Mouse (Mus musculus): ENCODE results near the gene Klhdc4. TPM values are rescaled to one million over a fixed set of nuclear protein-coding genes. Genes with fewer than 3 reads are reported as not detected.

The Klhdc4 gene
- 45.6 and 46.2 TPM in 2 replicates for polyA plus RNA-seq (2015; fragmentation: Nextera tagmentation; extraction: Ambion mirVana)

- H3K9me3 ChIP-seq, result no peaks in the 10 kb centered on the region
- peak within 1 kb of the TSS; percentile 74 for H3K9ac ChIP-seq (replicated peaks)
- peak; percentile 99 for ATAC-seq (replicated peaks)
- peak within 1 kb of the TSS; percentile 77 for H3K27ac ChIP-seq (replicated peaks)
- H3K4me1 ChIP-seq, result peaks cover 21% of the 10 kb centered on the region
- no peaks in the 10 kb centered on the region for H3K27me3 ChIP-seq
- no peaks in the 10 kb centered on the region for H3K36me3 ChIP-seq
- peak within 1 kb of the TSS; percentile 81 for H3K4me2 ChIP-seq (replicated peaks)
- WGBS, result under 1% methylated on average over 67 of the region's 68 CpGs
- peak within 1 kb of the TSS; percentile 86 for H3K4me3 ChIP-seq
Observed at GRCm38 (mm10) chr8:121829048-121829776, at the start of gene Klhdc4. Klhdc4 (minus strand) TSS chr8:121829569.

- ATAC-seq (replicated peaks), result no peak
- WGBS, result 88% methylated on average over 7 of the region's 7 CpGs
- H3K27ac ChIP-seq (replicated peaks), result no peak overlapping the region
Observed at GRCm38 (mm10) chr8:121877828-121878480, 48.6 kb upstream of the Klhdc4 start.

GRCm38 (mm10) chr8:121877212-121877611 lies 47.8 kb upstream of the Klhdc4 start:
- no peaks in the 10 kb centered on the region for H3K36me3 ChIP-seq
- no peaks in the 10 kb centered on the region for H3K27me3 ChIP-seq
- H3K4me2 ChIP-seq (replicated peaks), result no peak overlapping the region
- ATAC-seq (replicated peaks), result no peak
- H3K4me1 ChIP-seq, result 0 out of 2 replicates have a peak, but pooled peaks cover 2% of the 10 kb centered on the region
- H3K9me3 ChIP-seq, result no peaks in the 10 kb centered on the region
- H3K27ac ChIP-seq (replicated peaks), result no peak overlapping the region
- WGBS, result 74% methylated on average over 5 of the region's 5 CpGs
- no peak overlapping the region for H3K9ac ChIP-seq (replicated peaks)
- no peak overlapping the region for H3K4me3 ChIP-seq

More at GRCm38 (mm10) chr8:121877828-121878480, 48.6 kb upstream of the Klhdc4 start:
- H3K4me3 ChIP-seq, result no peak overlapping the region
- no peaks in the 10 kb centered on the region for H3K27me3 ChIP-seq
- no peak overlapping the region for H3K9ac ChIP-seq (replicated peaks)
- H3K9me3 ChIP-seq, result no peaks in the 10 kb centered on the region
- no peaks in the 10 kb centered on the region for H3K36me3 ChIP-seq
- no peak overlapping the region for H3K4me2 ChIP-seq (replicated peaks)
- no peaks in the 10 kb centered on the region for H3K4me1 ChIP-seq

- Histone ChIP-seq H3K4me1 (0 out of 2 replicates have a peak, but pooled peaks cover 4% of the 10 kb centered on the region), H3K4me2 (replicated peaks) (no peak overlapping the region)
- ATAC-seq (replicated peaks), result no peak
Observed at GRCm38 (mm10) chr8:121875517-121875916, 46.1 kb upstream of the Klhdc4 start.

GRCm38 (mm10) chr8:121875045-121875444 lies 45.7 kb upstream of the Klhdc4 start:
- no peak overlapping the region for H3K27ac ChIP-seq (replicated peaks)
- 83% methylated on average over 3 of the region's 3 CpGs for WGBS
- no peaks in the 10 kb centered on the region for H3K9me3 ChIP-seq
- H3K36me3 ChIP-seq, result no peaks in the 10 kb centered on the region
- H3K4me1 ChIP-seq, result 0 out of 2 replicates have a peak, but pooled peaks cover 4% of the 10 kb centered on the region
- H3K4me3 ChIP-seq, result no peak overlapping the region
- H3K4me2 ChIP-seq (replicated peaks), result no peak overlapping the region
- no peak overlapping the region for H3K9ac ChIP-seq (replicated peaks)
- H3K27me3 ChIP-seq, result no peaks in the 10 kb centered on the region
- no peak for ATAC-seq (replicated peaks)

More at GRCm38 (mm10) chr8:121875517-121875916, 46.1 kb upstream of the Klhdc4 start:
- no peak overlapping the region for H3K27ac ChIP-seq (replicated peaks)
- H3K36me3 ChIP-seq, result no peaks in the 10 kb centered on the region
- no peak overlapping the region for H3K9ac ChIP-seq (replicated peaks)
- H3K27me3 ChIP-seq, result no peaks in the 10 kb centered on the region
- H3K9me3 ChIP-seq, result no peaks in the 10 kb centered on the region
- no peak overlapping the region for H3K4me3 ChIP-seq
- 86% methylated on average over 9 of the region's 9 CpGs for WGBS

- ATAC-seq (replicated peaks), result no peak
- Histone ChIP-seq H3K4me1 (0 out of 2 replicates have a peak, but pooled peaks cover 4% of the 10 kb centered on the region), H3K27ac (replicated peaks) (no peak overlapping the region), H3K9ac (replicated peaks) (no peak overlapping the region), H3K4me2 (replicated peaks) (no peak overlapping the region), H3K36me3 (no peaks in the 10 kb centered on the region), H3K27me3 (no peaks in the 10 kb centered on the region), H3K9me3 (no peaks in the 10 kb centered on the region), H3K4me3 (no peak overlapping the region)
- 74% methylated on average over 9 of the region's 9 CpGs for WGBS
Observed at GRCm38 (mm10) chr8:121874031-121874430, 44.7 kb upstream of the Klhdc4 start.

GRCm38 (mm10) chr8:121871833-121872440 lies 42.6 kb upstream of the Klhdc4 start:
- Histone ChIP-seq H3K9ac (replicated peaks) (no peak overlapping the region), H3K27me3 (no peaks in the 10 kb centered on the region), H3K9me3 (no peaks in the 10 kb centered on the region), H3K36me3 (no peaks in the 10 kb centered on the region), H3K27ac (replicated peaks) (no peak overlapping the region), H3K4me3 (no peak overlapping the region), H3K4me1 (0 out of 2 replicates have a peak, but pooled peaks cover 4% of the 10 kb centered on the region), H3K4me2 (replicated peaks) (no peak overlapping the region)
- no peak for ATAC-seq (replicated peaks)
- WGBS, result 21% methylated on average over 10 of the region's 10 CpGs

GRCm38 (mm10) chr8:121870190-121870589 lies 40.8 kb upstream of the Klhdc4 start:
- Histone ChIP-seq H3K9me3 (no peaks in the 10 kb centered on the region), H3K27ac (replicated peaks) (no peak overlapping the region), H3K36me3 (no peaks in the 10 kb centered on the region), H3K4me1 (0 out of 2 replicates have a peak, but pooled peaks cover 4% of the 10 kb centered on the region), H3K4me3 (no peak overlapping the region), H3K4me2 (replicated peaks) (no peak overlapping the region), H3K27me3 (no peaks in the 10 kb centered on the region), H3K9ac (replicated peaks) (no peak overlapping the region)
- no peak for ATAC-seq (replicated peaks)
- 93% methylated on average over 2 of the region's 2 CpGs for WGBS

GRCm38 (mm10) chr8:121868896-121869295 lies 39.5 kb upstream of the Klhdc4 start:
- no peak for ATAC-seq (replicated peaks)
- no peak overlapping the region for H3K27ac ChIP-seq (replicated peaks)
- WGBS, result 79% methylated on average over 7 of the region's 7 CpGs
- H3K4me2 ChIP-seq (replicated peaks), result no peak overlapping the region
- 0 out of 2 replicates have a peak, but pooled peaks cover 4% of the 10 kb centered on the region for H3K4me1 ChIP-seq
- H3K4me3 ChIP-seq, result no peak overlapping the region
- H3K36me3 ChIP-seq, result no peaks in the 10 kb centered on the region
- H3K9ac ChIP-seq (replicated peaks), result no peak overlapping the region
- no peaks in the 10 kb centered on the region for H3K27me3 ChIP-seq
- H3K9me3 ChIP-seq, result no peaks in the 10 kb centered on the region

GRCm38 (mm10) chr8:121868196-121868595 lies 38.8 kb upstream of the Klhdc4 start:
- Histone ChIP-seq H3K27ac (replicated peaks) (no peak overlapping the region), H3K4me2 (replicated peaks) (no peak overlapping the region), H3K27me3 (no peaks in the 10 kb centered on the region), H3K9me3 (no peaks in the 10 kb centered on the region), H3K4me3 (no peak overlapping the region), H3K9ac (replicated peaks) (no peak overlapping the region), H3K36me3 (no peaks in the 10 kb centered on the region), H3K4me1 (0 out of 2 replicates have a peak, but pooled peaks cover 4% of the 10 kb centered on the region)
- 90% methylated on average over 5 of the region's 5 CpGs for WGBS
- ATAC-seq (replicated peaks), result no peak

GRCm38 (mm10) chr8:121865356-121865755 lies 36.0 kb upstream of the Klhdc4 start:
- no peak overlapping the region for H3K9ac ChIP-seq (replicated peaks)
- H3K27me3 ChIP-seq, result no peaks in the 10 kb centered on the region
- no peak overlapping the region for H3K27ac ChIP-seq (replicated peaks)
- no peaks in the 10 kb centered on the region for H3K36me3 ChIP-seq
- H3K9me3 ChIP-seq, result no peaks in the 10 kb centered on the region
- 90% methylated on average over 8 of the region's 8 CpGs for WGBS
- no peak for ATAC-seq (replicated peaks)
- no peak overlapping the region for H3K4me3 ChIP-seq
- no peaks in the 10 kb centered on the region for H3K4me1 ChIP-seq
- no peak overlapping the region for H3K4me2 ChIP-seq (replicated peaks)

All from forebrain, embryonic 15.5 days (tissue).